Mouse (Mus musculus): ENCODE data around the gene Frmd4a.

GRCm38 (mm10) chr2:4156511-4156910 is 139.0 kb downstream of the Frmd4a start:
- no peak for TF ChIP-seq CTCF (IDR thresholded peaks at IDR 0.05; ENCODE audit: borderline replicate concordance, extremely low read depth, insufficient read depth, insufficient read length)
- TF ChIP-seq POLR2A (IDR thresholded peaks at IDR 0.05; ENCODE audit: borderline replicate concordance, extremely low read depth, insufficient read depth, insufficient read length, poor library complexity, severe bottlenecking): no peak
